Mouse (Mus musculus): ENCODE data around the gene Gtf2b. TPM values are rescaled to one million over a fixed set of nuclear protein-coding genes. Genes with fewer than 3 reads are reported as not detected.

The Gtf2b gene
- polyA plus RNA-seq (2014; fragmentation: Nextera tagmentation; extraction: Ambion mirVana) = 102 and 104 TPM in 2 replicates

GRCm38 (mm10) chr3:142764995-142765777 lies at the start of gene Gtf2b:
Gtf2b (plus strand) TSS chr3:142765045.
- ATAC-seq (replicated peaks; ENCODE audit: insufficient number of reproducible peaks, low FRiP score, low TSS enrichment, low read depth) = peak; percentile 99
- WGBS = under 1% methylated on average over 64 of the region's 64 CpGs
- H3K4me2 ChIP-seq (ENCODE audit: low read depth, low read length) = peak within 1 kb of the TSS; percentile 70
- DNase-seq (ENCODE audit: low spot score) = peak; percentile 95
- no peaks in the 10 kb centered on the region for H3K36me3 ChIP-seq (replicated peaks; ENCODE audit: control insufficient read depth, insufficient read depth, low read depth, low read length)
- no peaks in the 10 kb centered on the region for H3K4me1 ChIP-seq (ENCODE audit: control insufficient read depth, insufficient read depth, low read length)
- peak within 1 kb of the TSS; percentile 94 for H3K9ac ChIP-seq (replicated peaks; ENCODE audit: low read length)
- H3K27ac ChIP-seq (replicated peaks; ENCODE audit: low read depth, low read length) = peak within 1 kb of the TSS; percentile 81
- H3K9me3 ChIP-seq (replicated peaks; ENCODE audit: control insufficient read depth, low read length) = no peaks in the 10 kb centered on the region
- H3K4me3 ChIP-seq (ENCODE audit: low read depth, low read length) = peak within 1 kb of the TSS; percentile 93
- H3K27me3 ChIP-seq (ENCODE audit: control insufficient read depth, insufficient read depth, low read length) = no peaks in the 10 kb centered on the region

- Histone ChIP-seq H3K27me3 (ENCODE audit: control insufficient read depth, insufficient read depth, low read length) (no peaks in the 10 kb centered on the region), H3K27ac (replicated peaks; ENCODE audit: low read depth, low read length) (no peak overlapping the region), H3K9me3 (replicated peaks; ENCODE audit: control insufficient read depth, low read length) (no peaks in the 10 kb centered on the region), H3K36me3 (replicated peaks; ENCODE audit: control insufficient read depth, insufficient read depth, low read depth, low read length) (no peaks in the 10 kb centered on the region), H3K4me3 (ENCODE audit: low read depth, low read length) (no peak overlapping the region), H3K4me1 (ENCODE audit: control insufficient read depth, insufficient read depth, low read length) (no peaks in the 10 kb centered on the region), H3K4me2 (ENCODE audit: low read depth, low read length) (no peak overlapping the region), H3K9ac (replicated peaks; ENCODE audit: low read length) (no peak overlapping the region)
- 85% methylated on average over 2 of the region's 2 CpGs for WGBS
- DNase-seq (ENCODE audit: low spot score) = no peak
- no peak for ATAC-seq (replicated peaks; ENCODE audit: insufficient number of reproducible peaks, low FRiP score, low TSS enrichment, low read depth)
Observed at GRCm38 (mm10) chr3:142725481-142725880, 39.4 kb upstream of the Gtf2b start.

GRCm38 (mm10) chr3:142725969-142726672 lies 38.7 kb upstream of the Gtf2b start:
- Histone ChIP-seq H3K36me3 (replicated peaks; ENCODE audit: control insufficient read depth, insufficient read depth, low read depth, low read length) (no peaks in the 10 kb centered on the region), H3K4me2 (ENCODE audit: low read depth, low read length) (no peak overlapping the region)
- 87% methylated on average over 22 of the region's 22 CpGs for WGBS

GRCm38 (mm10) chr3:142734291-142734690 lies 30.6 kb upstream of the Gtf2b start:
- no peak overlapping the region for H3K9ac ChIP-seq (replicated peaks; ENCODE audit: low read length)
- WGBS = 83% methylated on average over 12 of the region's 12 CpGs

More at GRCm38 (mm10) chr3:142725969-142726672, 38.7 kb upstream of the Gtf2b start:
- no peaks in the 10 kb centered on the region for H3K4me1 ChIP-seq (ENCODE audit: control insufficient read depth, insufficient read depth, low read length)
- no peaks in the 10 kb centered on the region for H3K27me3 ChIP-seq (ENCODE audit: control insufficient read depth, insufficient read depth, low read length)
- H3K9me3 ChIP-seq (replicated peaks; ENCODE audit: control insufficient read depth, low read length) = no peaks in the 10 kb centered on the region
- DNase-seq (ENCODE audit: low spot score) (no peak), ATAC-seq (replicated peaks; ENCODE audit: insufficient number of reproducible peaks, low FRiP score, low TSS enrichment, low read depth) (no peak)
- no peak overlapping the region for H3K4me3 ChIP-seq (ENCODE audit: low read depth, low read length)
- no peak overlapping the region for H3K9ac ChIP-seq (replicated peaks; ENCODE audit: low read length)
- H3K27ac ChIP-seq (replicated peaks; ENCODE audit: low read depth, low read length) = no peak overlapping the region

GRCm38 (mm10) chr3:142740896-142741295 lies 23.9 kb upstream of the Gtf2b start:
- Histone ChIP-seq H3K9me3 (replicated peaks; ENCODE audit: control insufficient read depth, low read length) (no peaks in the 10 kb centered on the region), H3K4me1 (ENCODE audit: control insufficient read depth, insufficient read depth, low read length) (no peaks in the 10 kb centered on the region), H3K27me3 (ENCODE audit: control insufficient read depth, insufficient read depth, low read length) (no peaks in the 10 kb centered on the region), H3K4me3 (ENCODE audit: low read depth, low read length) (no peak overlapping the region), H3K27ac (replicated peaks; ENCODE audit: low read depth, low read length) (no peak overlapping the region), H3K4me2 (ENCODE audit: low read depth, low read length) (no peak overlapping the region), H3K36me3 (replicated peaks; ENCODE audit: control insufficient read depth, insufficient read depth, low read depth, low read length) (no peaks in the 10 kb centered on the region), H3K9ac (replicated peaks; ENCODE audit: low read length) (no peak overlapping the region)
- 75% methylated on average over 7 of the region's 7 CpGs for WGBS
- ATAC-seq (replicated peaks; ENCODE audit: insufficient number of reproducible peaks, low FRiP score, low TSS enrichment, low read depth) = no peak
- DNase-seq (ENCODE audit: low spot score) = no peak

More at GRCm38 (mm10) chr3:142734291-142734690, 30.6 kb upstream of the Gtf2b start:
- Histone ChIP-seq H3K4me2 (ENCODE audit: low read depth, low read length) (no peak overlapping the region), H3K27ac (replicated peaks; ENCODE audit: low read depth, low read length) (no peak overlapping the region), H3K4me1 (ENCODE audit: control insufficient read depth, insufficient read depth, low read length) (no peaks in the 10 kb centered on the region), H3K36me3 (replicated peaks; ENCODE audit: control insufficient read depth, insufficient read depth, low read depth, low read length) (no peaks in the 10 kb centered on the region), H3K9me3 (replicated peaks; ENCODE audit: control insufficient read depth, low read length) (no peaks in the 10 kb centered on the region), H3K4me3 (ENCODE audit: low read depth, low read length) (no peak overlapping the region), H3K27me3 (ENCODE audit: control insufficient read depth, insufficient read depth, low read length) (no peaks in the 10 kb centered on the region)
- no peak for DNase-seq (ENCODE audit: low spot score)
- no peak for ATAC-seq (replicated peaks; ENCODE audit: insufficient number of reproducible peaks, low FRiP score, low TSS enrichment, low read depth)

- H3K36me3 ChIP-seq (replicated peaks; ENCODE audit: control insufficient read depth, insufficient read depth, low read depth, low read length) = no peaks in the 10 kb centered on the region
- DNase-seq (ENCODE audit: low spot score) (peak; percentile 80), ATAC-seq (replicated peaks; ENCODE audit: insufficient number of reproducible peaks, low FRiP score, low TSS enrichment, low read depth) (no peak)
- H3K4me2 ChIP-seq (ENCODE audit: low read depth, low read length) = no peak overlapping the region
- no peaks in the 10 kb centered on the region for H3K27me3 ChIP-seq (ENCODE audit: control insufficient read depth, insufficient read depth, low read length)
- H3K27ac ChIP-seq (replicated peaks; ENCODE audit: low read depth, low read length) = no peak overlapping the region
- H3K9me3 ChIP-seq (replicated peaks; ENCODE audit: control insufficient read depth, low read length) = no peaks in the 10 kb centered on the region
- H3K4me3 ChIP-seq (ENCODE audit: low read depth, low read length) = no peak overlapping the region
- WGBS = 60% methylated on average over 21 of the region's 21 CpGs
- H3K4me1 ChIP-seq (ENCODE audit: control insufficient read depth, insufficient read depth, low read length) = no peaks in the 10 kb centered on the region
- no peak overlapping the region for H3K9ac ChIP-seq (replicated peaks; ENCODE audit: low read length)
Observed at GRCm38 (mm10) chr3:142743973-142744898, 20.6 kb upstream of the Gtf2b start.

- Histone ChIP-seq H3K4me3 (ENCODE audit: low read depth, low read length) (no peak overlapping the region), H3K36me3 (replicated peaks; ENCODE audit: control insufficient read depth, insufficient read depth, low read depth, low read length) (no peaks in the 10 kb centered on the region), H3K4me2 (ENCODE audit: low read depth, low read length) (no peak overlapping the region), H3K9me3 (replicated peaks; ENCODE audit: control insufficient read depth, low read length) (no peaks in the 10 kb centered on the region), H3K9ac (replicated peaks; ENCODE audit: low read length) (no peak overlapping the region), H3K4me1 (ENCODE audit: control insufficient read depth, insufficient read depth, low read length) (no peaks in the 10 kb centered on the region), H3K27me3 (ENCODE audit: control insufficient read depth, insufficient read depth, low read length) (no peaks in the 10 kb centered on the region), H3K27ac (replicated peaks; ENCODE audit: low read depth, low read length) (no peak overlapping the region)
- WGBS = 95% methylated on average over 2 of the region's 2 CpGs
- ATAC-seq (replicated peaks; ENCODE audit: insufficient number of reproducible peaks, low FRiP score, low TSS enrichment, low read depth) (no peak), DNase-seq (ENCODE audit: low spot score) (no peak)
Observed at GRCm38 (mm10) chr3:142745076-142745475, 19.8 kb upstream of the Gtf2b start.

All from embryonic facial prominence, embryonic 11.5 days (tissue).